Mouse (Mus musculus): ENCODE results near the gene Btbd11.
A peak's percentile ranks its signal among the peaks of the same experiment; 100 is the strongest.

The Btbd11 gene

GRCm38 (mm10) chr10:85386605-85387218 is at the start of gene Btbd11:
Btbd11 (plus strand) TSS chr10:85386814.
- DNase-seq, result peak; percentile 84 to 88

GRCm38 (mm10) chr10:85338733-85339132 is 47.9 kb upstream of the Btbd11 start:
- no peak for DNase-seq

GRCm38 (mm10) chr10:85341867-85342266 is 44.7 kb upstream of the Btbd11 start:
- no peak for DNase-seq

GRCm38 (mm10) chr10:85347171-85347570 is 39.4 kb upstream of the Btbd11 start:
- DNase-seq, result no peak

- no peak for DNase-seq
These were observed 34.1 kb upstream of the Btbd11 start for GRCm38 (mm10) chr10:85352505-85352904.

- DNase-seq, result no peak
These were observed 32.3 kb upstream of the Btbd11 start for GRCm38 (mm10) chr10:85354270-85354669.

- DNase-seq, result no peak
These were observed 27.0 kb upstream of the Btbd11 start for GRCm38 (mm10) chr10:85359501-85360066.

GRCm38 (mm10) chr10:85362766-85363442 is 23.7 kb upstream of the Btbd11 start:
- DNase-seq, result no peak

- DNase-seq, result no peak
These were observed 19.7 kb upstream of the Btbd11 start for GRCm38 (mm10) chr10:85366876-85367275.

- no peak for DNase-seq
These were observed 15.3 kb upstream of the Btbd11 start for GRCm38 (mm10) chr10:85371309-85371708.

GRCm38 (mm10) chr10:85372108-85372507 is 14.5 kb upstream of the Btbd11 start:
- DNase-seq, result no peak

GRCm38 (mm10) chr10:85378972-85379371 is 7.6 kb upstream of the Btbd11 start:
- no peak for DNase-seq

GRCm38 (mm10) chr10:85382981-85383380 is 3.6 kb upstream of the Btbd11 start:
- no peak for DNase-seq

- DNase-seq, result peak; percentile 28 to 34
These were observed 831 bp downstream of the Btbd11 start for GRCm38 (mm10) chr10:85387219-85388070.

GRCm38 (mm10) chr10:85388071-85388750 is 1.6 kb downstream of the Btbd11 start:
- peak in 1 of 2 experiments; percentile 26 for DNase-seq

GRCm38 (mm10) chr10:85388751-85389115 is 2.1 kb downstream of the Btbd11 start:
- DNase-seq, result peak; percentile 56 to 62

- DNase-seq, result no peak
These were observed 2.9 kb downstream of the Btbd11 start for GRCm38 (mm10) chr10:85389286-85390139.

- DNase-seq, result no peak
These were observed 6.4 kb downstream of the Btbd11 start for GRCm38 (mm10) chr10:85393016-85393415.

GRCm38 (mm10) chr10:85394558-85394957 is 7.9 kb downstream of the Btbd11 start:
- no peak for DNase-seq

- DNase-seq, result peak in 1 of 2 experiments; percentile 38
These were observed 24.5 kb downstream of the Btbd11 start for GRCm38 (mm10) chr10:85411120-85411519.

- DNase-seq, result no peak
These were observed 34.4 kb downstream of the Btbd11 start for GRCm38 (mm10) chr10:85420851-85421628.

All from thymus, adult 18-20 months (tissue).